Mouse (Mus musculus) forebrain, embryonic 13.5 days (tissue): ENCODE results near the gene D430041D05Rik. TPM values are rescaled to one million over a fixed set of nuclear protein-coding genes. Genes with fewer than 3 reads are reported as not detected.
A peak's percentile ranks its signal among the peaks of the same experiment; 100 is the strongest.

Experiments used
- ATAC-seq: fragments of 200-750 bp; cut with Nextera tagmentation; 2 replicates; pipeline ENCODE4 v1.8.0; 2017
- H3K27ac ChIP-seq: fragments of 300-500 bp; sonication (generic); 2 replicates; pipeline ENCODE4 v1.5.1; 2015; ENCODE audit warnings: inconsistent platforms, mild to moderate bottlenecking, moderate library complexity
- H3K27me3 ChIP-seq: fragments of 300-500 bp; sonication (generic); 2 replicates; pipeline ENCODE4 v1.6.1; 2015; ENCODE audit warnings: mild to moderate bottlenecking, inconsistent platforms
- H3K36me3 ChIP-seq: fragments of 300-500 bp; sonication (generic); 2 replicates; pipeline ENCODE4 v1.6.1; 2015; ENCODE audit warnings: mild to moderate bottlenecking, inconsistent platforms; ENCODE audit not compliant: poor library complexity, severe bottlenecking
- H3K4me1 ChIP-seq: fragments of 300-500 bp; sonication (generic); 2 replicates; pipeline ENCODE4 v1.6.1; 2015; ENCODE audit warnings: inconsistent platforms
- H3K4me2 ChIP-seq: fragments of 300-500 bp; sonication (generic); 2 replicates; pipeline ENCODE4 v1.6.1; 2015; ENCODE audit warnings: inconsistent platforms, mild to moderate bottlenecking, moderate library complexity
- H3K4me3 ChIP-seq: fragments of 300-500 bp; sonication (generic); 2 replicates; pipeline ENCODE4 v1.5.1; 2015; ENCODE audit warnings: mild to moderate bottlenecking, inconsistent platforms
- H3K9ac ChIP-seq: fragments of 300-500 bp; sonication (generic); 2 replicates; pipeline ENCODE4 v1.6.1; 2015; ENCODE audit warnings: mild to moderate bottlenecking, inconsistent platforms
- H3K9me3 ChIP-seq: fragments of 300-500 bp; sonication (generic); replicated peaks from 2 replicates; pipeline ENCODE4 v1.6.1; 2016; ENCODE audit warnings: inconsistent platforms
- WGBS: fragments of 180-500 bp; shearing (Covaris S2); methylation state at CpG from one replicate; pipeline ENCODE4 v1.1.7; 2015; 5-methylcytosine and 5-hydroxymethylcytosine counted together
- polyA plus RNA-seq: library from polyadenylated mRNA; unstranded; fragments of >200 nt; fragmentation: Nextera tagmentation; extraction: Ambion mirVana; gene quantifications from 2 replicates; pipeline ENCODE4 v1.2.1, GENCODE M21; 2015

Gene D430041D05Rik
- polyA plus RNA-seq, 1 experiment from 2014 or later: 4.6 TPM

DNA sequence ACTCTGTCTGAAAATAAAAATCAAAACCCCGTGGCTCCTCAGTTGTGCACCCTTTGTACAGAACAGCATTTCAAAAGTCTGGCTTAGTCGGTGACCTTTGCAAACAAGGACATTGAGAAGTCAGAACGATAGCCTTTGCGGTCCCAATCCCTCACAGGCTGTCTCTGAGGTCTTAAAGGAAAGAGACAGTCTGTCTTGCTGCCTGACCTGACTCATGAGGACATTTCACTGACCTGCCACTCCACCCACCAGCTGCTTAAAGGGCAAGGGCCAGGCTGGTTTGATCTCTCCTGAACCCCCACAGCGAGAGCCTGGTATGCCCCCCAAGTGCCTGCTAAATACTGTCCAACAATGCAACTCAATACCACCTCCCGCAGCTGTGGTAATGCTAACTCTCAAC, 6.8 kb downstream of the D430041D05Rik start:
- Histone ChIP-seq H3K36me3 (no peaks in the 10 kb centered on the region), H3K27ac (no peak overlapping the region), H3K4me2 (no peak overlapping the region), H3K9ac (no peak overlapping the region), H3K4me3 (no peak overlapping the region), H3K9me3 (no peaks in the 10 kb centered on the region), H3K27me3 (peaks cover 6% of the 10 kb centered on the region; the same call in 1 of the 2 replicates), H3K4me1 (peaks cover 26% of the 10 kb centered on the region)
- ATAC-seq: no peak
- 89% methylated on average over 6 of the region's 6 CpGs for WGBS

DNA sequence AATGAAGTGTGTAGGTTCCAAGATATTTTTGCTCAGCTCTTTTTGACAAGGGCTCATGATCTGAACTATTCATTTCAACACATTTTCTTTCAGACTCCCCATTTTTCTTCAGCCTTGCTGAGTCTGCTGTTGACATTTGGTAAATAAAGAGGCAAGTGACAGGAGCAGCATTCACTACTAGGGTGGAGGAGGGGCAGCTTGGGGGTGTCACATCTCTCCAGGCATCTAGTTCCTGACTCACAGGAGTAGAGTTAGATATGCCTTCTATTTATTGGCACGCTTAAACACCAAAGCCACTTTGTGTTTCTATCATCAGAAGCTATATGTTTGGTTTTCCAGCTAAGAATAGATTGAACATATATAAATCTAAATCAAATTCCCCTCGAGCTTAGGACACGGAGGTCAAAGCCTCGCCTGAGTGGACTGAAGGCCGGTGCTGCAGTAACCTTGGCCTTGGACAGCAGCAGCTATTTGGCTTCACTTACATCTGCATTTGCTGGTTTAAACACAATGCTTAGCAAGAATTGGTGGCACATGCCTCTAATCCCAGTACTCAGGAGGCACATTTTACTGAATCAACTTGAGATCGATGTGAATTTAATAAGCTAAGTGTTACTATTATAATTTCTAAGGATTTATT, 12.0 kb downstream of the D430041D05Rik start:
- no peak overlapping the region for H3K4me3 ChIP-seq
- no peak for ATAC-seq
- no peaks in the 10 kb centered on the region for H3K27me3 ChIP-seq
- no peaks in the 10 kb centered on the region for H3K9me3 ChIP-seq
- WGBS: 89% methylated on average over 6 of the region's 6 CpGs
- H3K27ac ChIP-seq: no peak overlapping the region
- H3K4me1 ChIP-seq: peaks cover 12% of the 10 kb centered on the region; the same call in 1 of the 2 replicates
- H3K9ac ChIP-seq: no peak overlapping the region
- no peaks in the 10 kb centered on the region for H3K36me3 ChIP-seq
- no peak overlapping the region for H3K4me2 ChIP-seq

DNA sequence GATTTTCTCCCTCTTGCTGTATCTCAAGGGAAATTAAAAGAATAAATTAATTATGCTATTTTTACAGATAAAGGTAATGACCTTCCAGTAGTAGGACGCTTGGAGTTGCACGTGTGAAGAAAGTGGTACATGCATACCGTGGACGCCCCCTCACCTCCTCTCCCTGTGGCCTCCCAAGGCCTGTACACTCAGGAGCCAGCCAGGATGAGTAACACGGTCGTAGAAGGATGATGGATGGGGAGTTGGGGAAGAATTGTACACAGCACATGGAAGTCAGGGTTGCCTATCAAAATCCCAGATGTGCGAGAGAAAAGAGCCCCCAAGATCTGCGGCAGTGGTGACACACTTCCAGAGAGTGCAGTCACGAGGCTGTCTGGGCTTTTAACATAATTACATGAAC, 14.9 kb downstream of the D430041D05Rik start:
- no peak overlapping the region for H3K9ac ChIP-seq
- no peaks in the 10 kb centered on the region for H3K27me3 ChIP-seq
- 0 out of 2 replicates have a peak, but pooled peaks have one; percentile 13 for ATAC-seq
- H3K4me1 ChIP-seq: peaks cover 17% of the 10 kb centered on the region
- WGBS: 84% methylated on average over 9 of the region's 9 CpGs
- no peaks in the 10 kb centered on the region for H3K9me3 ChIP-seq
- H3K27ac ChIP-seq: no peak overlapping the region
- H3K4me2 ChIP-seq: no peak overlapping the region
- H3K4me3 ChIP-seq: no peak overlapping the region
- H3K36me3 ChIP-seq: no peaks in the 10 kb centered on the region

DNA sequence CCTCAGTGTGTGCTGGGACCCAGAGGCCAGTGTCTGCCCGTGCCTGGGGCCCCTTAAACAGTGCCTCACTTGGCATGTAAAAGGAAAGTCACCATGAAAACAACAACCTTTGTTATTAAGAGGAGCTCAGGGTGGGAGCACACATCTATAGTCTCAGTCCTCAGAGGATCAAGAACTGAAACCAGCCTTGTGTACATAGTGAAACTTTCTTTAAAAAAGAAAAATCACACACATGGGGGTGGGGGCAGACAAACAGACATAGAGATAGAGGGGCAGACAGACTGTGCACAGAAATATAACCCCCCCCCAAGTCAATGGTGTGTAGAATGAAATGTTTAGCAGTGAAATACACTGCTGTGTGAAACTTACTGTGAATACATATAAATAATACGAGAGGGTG, 16.0 kb downstream of the D430041D05Rik start:
- no peak overlapping the region for H3K4me3 ChIP-seq
- WGBS: 47% methylated on average over 2 of the region's 2 CpGs
- ATAC-seq: no peak
- no peak overlapping the region for H3K27ac ChIP-seq
- H3K9me3 ChIP-seq: no peaks in the 10 kb centered on the region
- H3K9ac ChIP-seq: no peak overlapping the region
- H3K36me3 ChIP-seq: no peaks in the 10 kb centered on the region
- H3K4me2 ChIP-seq: no peak overlapping the region
- peaks cover 17% of the 10 kb centered on the region for H3K4me1 ChIP-seq
- H3K27me3 ChIP-seq: no peaks in the 10 kb centered on the region

DNA sequence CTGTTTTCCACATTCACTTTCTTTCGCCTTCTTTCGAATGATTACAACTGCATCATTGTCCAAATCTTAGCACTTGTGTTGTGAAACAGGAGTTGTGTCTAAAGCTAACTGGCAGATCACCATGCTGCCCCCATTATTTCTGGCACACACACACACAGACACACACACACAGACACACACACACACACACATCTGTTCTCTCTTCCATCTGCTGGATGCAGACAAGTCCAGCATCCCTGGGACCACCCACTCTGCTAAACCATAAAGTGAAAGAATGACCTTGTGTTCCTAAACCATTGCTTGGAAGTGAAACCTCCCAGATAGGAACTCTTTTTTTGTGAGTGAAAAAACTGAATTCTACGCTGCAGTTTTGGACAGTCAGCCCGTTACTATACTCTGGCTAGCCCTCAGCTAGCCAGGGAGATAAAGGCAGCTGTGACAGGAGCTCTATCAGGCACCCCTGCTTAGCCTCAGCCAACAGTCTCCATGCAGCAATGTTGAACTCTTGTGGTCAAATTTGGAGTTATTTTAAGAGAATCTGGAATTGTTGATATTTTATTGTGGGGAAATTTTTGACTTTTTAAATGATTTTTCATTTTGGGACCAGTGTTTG, 18.0 kb downstream of the D430041D05Rik start:
- Histone ChIP-seq H3K4me1 (peaks cover 17% of the 10 kb centered on the region), H3K4me2 (no peak overlapping the region), H3K4me3 (no peak overlapping the region), H3K9ac (no peak overlapping the region), H3K36me3 (no peaks in the 10 kb centered on the region), H3K9me3 (no peaks in the 10 kb centered on the region), H3K27ac (no peak overlapping the region), H3K27me3 (no peaks in the 10 kb centered on the region)
- ATAC-seq: no peak
- 76% methylated on average over 4 of the region's 4 CpGs for WGBS

DNA sequence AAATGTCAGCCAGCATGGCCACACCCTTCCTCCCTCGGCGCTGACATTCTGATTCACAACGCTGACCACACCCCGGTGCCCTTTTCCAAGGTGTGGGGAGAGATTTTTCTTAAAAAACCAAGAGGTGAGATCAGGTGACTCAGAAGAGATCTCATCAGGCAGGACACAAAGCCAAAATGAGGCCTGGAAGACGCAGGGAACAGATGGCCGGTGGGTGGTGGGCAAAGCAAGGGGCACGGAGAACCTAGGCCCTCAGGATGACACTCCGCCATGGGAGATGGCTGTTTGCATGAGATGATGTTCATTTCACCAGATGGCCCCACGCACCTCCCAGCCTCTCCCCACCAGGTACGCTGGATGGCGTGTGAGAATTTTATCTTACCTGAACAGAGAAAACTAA, 21.6 kb downstream of the D430041D05Rik start:
- H3K4me3 ChIP-seq: no peak overlapping the region
- no peak overlapping the region for H3K27ac ChIP-seq
- H3K4me2 ChIP-seq: no peak overlapping the region
- H3K27me3 ChIP-seq: no peaks in the 10 kb centered on the region
- 93% methylated on average over 11 of the region's 11 CpGs for WGBS
- no peaks in the 10 kb centered on the region for H3K36me3 ChIP-seq
- peaks cover 9% of the 10 kb centered on the region for H3K4me1 ChIP-seq
- no peaks in the 10 kb centered on the region for H3K9me3 ChIP-seq
- H3K9ac ChIP-seq: no peak overlapping the region
- no peak for ATAC-seq

DNA sequence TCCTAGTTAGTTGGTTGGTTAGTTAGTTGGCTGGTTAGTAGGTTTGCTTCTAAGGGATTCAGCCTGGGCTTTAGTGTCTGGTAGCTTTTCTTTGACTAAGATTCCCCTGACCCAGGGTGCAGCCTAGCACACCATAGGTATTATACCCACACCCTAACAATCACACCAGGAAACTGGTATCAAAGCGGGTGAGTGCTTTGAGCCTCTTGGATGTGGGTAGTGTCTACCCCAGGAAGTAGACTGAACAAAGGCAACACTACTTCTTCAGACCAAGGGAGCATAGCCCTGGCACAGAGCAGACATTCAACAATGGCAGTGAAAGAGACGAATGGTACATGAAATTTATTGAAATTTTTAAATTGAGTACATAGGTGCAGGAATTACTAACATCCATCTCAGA, 24.9 kb downstream of the D430041D05Rik start:
- no peak overlapping the region for H3K4me2 ChIP-seq
- H3K9ac ChIP-seq: no peak overlapping the region
- 92% methylated on average over 2 of the region's 2 CpGs for WGBS
- ATAC-seq: no peak
- H3K27me3 ChIP-seq: no peaks in the 10 kb centered on the region
- no peak overlapping the region for H3K27ac ChIP-seq
- H3K36me3 ChIP-seq: no peaks in the 10 kb centered on the region
- H3K9me3 ChIP-seq: no peaks in the 10 kb centered on the region
- no peaks in the 10 kb centered on the region for H3K4me1 ChIP-seq
- H3K4me3 ChIP-seq: no peak overlapping the region

DNA sequence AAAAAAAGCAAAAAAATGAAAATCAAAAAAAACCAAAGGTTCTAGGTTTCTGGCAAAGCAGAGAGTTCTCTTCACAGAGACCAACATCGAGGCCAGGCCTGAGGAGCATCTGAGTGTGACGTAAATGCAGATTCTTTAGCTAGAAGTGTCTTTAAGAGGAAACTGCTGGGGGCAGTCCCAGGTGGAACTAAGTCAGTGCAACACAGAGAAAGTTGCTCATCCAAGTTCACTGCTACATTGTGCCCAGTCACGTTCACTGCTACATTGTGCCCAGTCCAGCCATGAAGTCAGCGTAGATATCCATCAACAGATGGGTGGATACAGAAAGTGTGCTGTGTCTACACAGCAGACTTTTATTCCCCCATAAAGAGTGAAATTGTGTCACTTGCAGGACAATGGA, 27.2 kb downstream of the D430041D05Rik start:
- H3K27ac ChIP-seq: no peak overlapping the region
- no peaks in the 10 kb centered on the region for H3K36me3 ChIP-seq
- ATAC-seq: no peak
- no peaks in the 10 kb centered on the region for H3K27me3 ChIP-seq
- H3K4me3 ChIP-seq: no peak overlapping the region
- H3K4me1 ChIP-seq: peaks cover 8% of the 10 kb centered on the region; the same call in 1 of the 2 replicates
- no peaks in the 10 kb centered on the region for H3K9me3 ChIP-seq
- no peak overlapping the region for H3K4me2 ChIP-seq
- 96% methylated on average over 4 of the region's 4 CpGs for WGBS
- no peak overlapping the region for H3K9ac ChIP-seq

DNA sequence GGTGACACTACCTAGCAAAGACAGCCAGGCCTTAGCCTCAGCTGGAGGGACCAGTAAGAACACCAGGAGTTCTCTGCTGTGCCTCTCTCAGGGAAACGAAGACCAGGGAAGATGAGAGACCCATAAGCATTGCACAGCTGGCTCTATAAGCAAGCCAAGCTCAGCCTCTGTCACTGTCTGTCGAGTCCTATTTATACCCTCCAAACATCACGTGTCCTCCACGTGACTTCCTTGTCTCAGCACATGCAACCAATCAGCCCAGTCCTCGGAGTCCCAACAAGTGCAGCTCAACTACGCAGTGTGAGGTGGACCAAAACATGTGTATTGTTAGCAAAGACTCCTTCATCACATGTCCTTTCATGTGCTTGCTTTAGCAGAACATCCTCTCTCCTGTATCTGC, 28.0 kb downstream of the D430041D05Rik start:
- Histone ChIP-seq H3K9me3 (no peaks in the 10 kb centered on the region), H3K4me2 (no peak overlapping the region), H3K27me3 (no peaks in the 10 kb centered on the region), H3K4me1 (peaks cover 8% of the 10 kb centered on the region; the same call in 1 of the 2 replicates), H3K9ac (no peak overlapping the region), H3K27ac (no peak overlapping the region), H3K4me3 (no peak overlapping the region), H3K36me3 (no peaks in the 10 kb centered on the region)
- 91% methylated on average over 6 of the region's 6 CpGs for WGBS
- ATAC-seq: no peak

DNA sequence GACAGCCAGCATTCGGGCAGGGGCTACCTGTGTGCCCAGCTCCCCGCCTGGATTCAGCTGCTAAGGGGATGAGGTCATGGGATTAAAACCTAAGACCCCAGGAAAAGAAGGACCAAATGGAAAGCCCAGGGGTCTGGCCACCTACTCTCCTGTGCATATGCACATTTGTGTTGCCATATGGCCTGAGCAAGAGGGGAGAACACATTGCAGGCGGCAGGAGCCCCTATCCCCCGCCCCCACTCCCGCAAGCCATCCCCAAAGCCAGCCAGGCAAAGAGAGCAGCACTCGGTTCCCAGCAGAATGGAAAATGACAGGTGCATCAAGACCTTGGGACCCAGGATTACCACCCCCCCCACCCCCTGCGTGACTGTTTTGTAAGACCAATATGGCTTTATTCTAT, 31.5 kb downstream of the D430041D05Rik start:
- peak; percentile 41; the same call in 1 of the 2 replicates for ATAC-seq
- WGBS: 10% methylated on average over 7 of the region's 7 CpGs
- H3K9me3 ChIP-seq: no peaks in the 10 kb centered on the region
- H3K4me3 ChIP-seq: no peak overlapping the region
- H3K4me2 ChIP-seq: no peak overlapping the region
- no peaks in the 10 kb centered on the region for H3K36me3 ChIP-seq
- H3K4me1 ChIP-seq: peaks cover 8% of the 10 kb centered on the region; the same call in 1 of the 2 replicates
- no peaks in the 10 kb centered on the region for H3K27me3 ChIP-seq
- H3K9ac ChIP-seq: no peak overlapping the region
- no peak overlapping the region for H3K27ac ChIP-seq

DNA sequence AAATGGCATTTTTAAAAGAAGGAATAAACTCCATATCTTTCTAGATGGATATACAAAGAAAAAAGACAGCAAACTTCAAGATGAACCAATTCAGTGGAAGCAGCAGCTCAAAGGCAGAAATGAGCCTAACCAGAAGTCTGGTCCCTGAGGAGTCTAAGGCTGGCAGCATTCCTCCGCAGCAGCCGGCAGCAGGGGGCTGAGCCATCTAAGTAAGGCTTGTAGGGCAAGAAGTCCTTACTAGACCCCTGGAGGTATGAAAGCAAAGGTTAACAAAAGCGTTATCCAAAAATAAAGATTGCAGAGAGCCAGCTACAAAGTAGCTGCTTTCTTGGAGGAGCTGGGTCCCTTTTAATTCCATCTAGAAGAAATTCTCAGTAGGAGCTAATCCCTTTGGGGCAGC, 32.0 kb downstream of the D430041D05Rik start:
- no peak overlapping the region for H3K4me2 ChIP-seq
- H3K9ac ChIP-seq: no peak overlapping the region
- no peaks in the 10 kb centered on the region for H3K27me3 ChIP-seq
- ATAC-seq: no peak
- H3K27ac ChIP-seq: no peak overlapping the region
- H3K4me1 ChIP-seq: peaks cover 8% of the 10 kb centered on the region; the same call in 1 of the 2 replicates
- H3K4me3 ChIP-seq: no peak overlapping the region
- no peaks in the 10 kb centered on the region for H3K9me3 ChIP-seq
- 11% methylated on average over 3 of the region's 3 CpGs for WGBS
- H3K36me3 ChIP-seq: no peaks in the 10 kb centered on the region

DNA sequence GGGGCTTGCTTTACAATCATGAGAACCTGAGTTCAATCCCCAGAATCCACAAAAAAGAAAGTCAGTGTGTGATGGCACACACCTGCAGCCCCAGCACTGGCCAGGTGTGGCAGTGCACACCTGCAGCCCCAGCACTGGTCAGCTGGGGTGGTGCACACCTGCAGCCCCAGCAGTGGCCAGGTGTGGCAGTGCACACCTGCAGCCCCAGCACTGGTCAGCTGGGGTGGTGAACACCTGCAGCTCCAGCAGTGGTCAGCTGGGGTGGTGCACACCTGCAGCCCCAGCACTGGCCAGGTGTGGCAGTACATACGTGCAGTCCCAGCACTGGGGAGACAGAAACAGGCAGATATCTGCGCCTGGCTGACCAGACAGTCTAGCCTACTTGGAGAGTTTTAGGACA, 32.8 kb downstream of the D430041D05Rik start:
- no peaks in the 10 kb centered on the region for H3K27me3 ChIP-seq
- no peaks in the 10 kb centered on the region for H3K9me3 ChIP-seq
- peaks cover 8% of the 10 kb centered on the region; the same call in 1 of the 2 replicates for H3K4me1 ChIP-seq
- H3K27ac ChIP-seq: no peak overlapping the region
- no peak overlapping the region for H3K4me3 ChIP-seq
- H3K4me2 ChIP-seq: no peak overlapping the region
- ATAC-seq: no peak
- H3K36me3 ChIP-seq: no peaks in the 10 kb centered on the region
- WGBS: 67% methylated on average over 2 of the region's 2 CpGs
- no peak overlapping the region for H3K9ac ChIP-seq

DNA sequence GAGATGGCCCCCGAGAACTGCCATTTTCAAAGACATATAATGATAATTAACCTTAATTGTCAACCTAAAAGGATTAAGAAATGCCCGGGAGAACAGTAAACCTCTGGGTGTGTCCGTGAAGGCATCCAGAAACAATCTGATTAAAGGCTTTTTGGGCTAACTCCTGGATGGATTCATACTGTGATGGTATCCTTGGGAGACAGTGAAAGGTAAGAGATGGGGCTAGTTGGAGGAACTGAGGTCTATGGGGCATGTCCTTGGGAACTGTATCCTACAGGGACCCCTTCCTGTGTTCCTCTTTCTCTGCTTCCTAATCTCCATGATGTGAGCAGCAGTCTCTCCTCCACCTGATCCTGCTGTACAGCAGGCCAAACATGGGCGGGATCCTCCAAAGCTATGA, 38.7 kb downstream of the D430041D05Rik start:
- no peak overlapping the region for H3K9ac ChIP-seq
- H3K27ac ChIP-seq: no peak overlapping the region
- ATAC-seq: no peak
- no peaks in the 10 kb centered on the region for H3K36me3 ChIP-seq
- H3K4me2 ChIP-seq: no peak overlapping the region
- no peak overlapping the region for H3K4me3 ChIP-seq
- 59% methylated on average over 4 of the region's 4 CpGs for WGBS
- H3K4me1 ChIP-seq: peaks cover 17% of the 10 kb centered on the region
- H3K27me3 ChIP-seq: no peaks in the 10 kb centered on the region
- no peaks in the 10 kb centered on the region for H3K9me3 ChIP-seq
